Mouse (Mus musculus) bone marrow macrophage, adult 2 months (primary cell): ENCODE data around the gene Fam227a.

Experiments
- CTCF ChIP-seq: IDR thresholded peaks from 2 replicates; pipeline ENCODE4 v1.5.1; 2012; ENCODE audit warnings: low read depth, mild to moderate bottlenecking, low read length, moderate library complexity
- POLR2A ChIP-seq: IDR thresholded peaks from 2 replicates; pipeline ENCODE4 v1.6.1; 2012; ENCODE audit warnings: mild to moderate bottlenecking, low read depth, low read length, borderline replicate concordance

- TF ChIP-seq POLR2A = no peak
- TF ChIP-seq CTCF = no peak
Measured at GRCm38 (mm10) chr15:79670972-79671299, 12.2 kb upstream of the Fam227a start.
